Mouse (Mus musculus) brain, adult 2 months (tissue): ENCODE data around the gene Wdr62.
"Not testable (repeated sequence)": the region's sequence is repeated elsewhere in the genome, so short reads cannot be mapped to it uniquely, and the experiment has no call there.

Source experiments
- DNase-seq: peaks from one replicate; pipeline ENCODE4 v3.0.0; 2011; ENCODE audit warnings: low read depth, low spot score

Gene Wdr62

DNA sequence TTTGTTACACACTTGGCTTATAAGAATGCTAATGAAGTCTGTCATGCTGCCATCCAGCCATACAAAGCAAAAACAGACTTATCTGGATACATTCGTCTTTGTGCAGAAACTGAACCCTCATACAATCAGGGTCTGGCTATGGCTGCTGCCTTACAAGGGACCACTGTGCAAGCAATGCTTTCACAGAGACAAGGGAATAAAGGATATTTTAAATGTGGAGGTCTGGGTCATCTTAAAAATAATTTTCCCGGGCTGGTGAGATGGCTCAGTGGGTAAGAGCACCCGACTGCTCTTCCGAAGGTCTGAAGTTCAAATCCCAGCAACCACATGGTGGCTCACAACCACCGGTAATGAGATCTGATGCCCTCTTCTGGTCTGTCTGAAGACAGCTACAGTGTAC, 73.9 kb downstream of the Wdr62 start:
- not testable (repeated sequence) for DNase-seq

- DNase-seq, result peak; percentile 95
Measured at GRCm38 (mm10) chr7:30205383-30205782, 74.8 kb downstream of the Wdr62 start.

- no peak for DNase-seq
Measured at GRCm38 (mm10) chr7:30204380-30204779, 75.8 kb downstream of the Wdr62 start.

DNA sequence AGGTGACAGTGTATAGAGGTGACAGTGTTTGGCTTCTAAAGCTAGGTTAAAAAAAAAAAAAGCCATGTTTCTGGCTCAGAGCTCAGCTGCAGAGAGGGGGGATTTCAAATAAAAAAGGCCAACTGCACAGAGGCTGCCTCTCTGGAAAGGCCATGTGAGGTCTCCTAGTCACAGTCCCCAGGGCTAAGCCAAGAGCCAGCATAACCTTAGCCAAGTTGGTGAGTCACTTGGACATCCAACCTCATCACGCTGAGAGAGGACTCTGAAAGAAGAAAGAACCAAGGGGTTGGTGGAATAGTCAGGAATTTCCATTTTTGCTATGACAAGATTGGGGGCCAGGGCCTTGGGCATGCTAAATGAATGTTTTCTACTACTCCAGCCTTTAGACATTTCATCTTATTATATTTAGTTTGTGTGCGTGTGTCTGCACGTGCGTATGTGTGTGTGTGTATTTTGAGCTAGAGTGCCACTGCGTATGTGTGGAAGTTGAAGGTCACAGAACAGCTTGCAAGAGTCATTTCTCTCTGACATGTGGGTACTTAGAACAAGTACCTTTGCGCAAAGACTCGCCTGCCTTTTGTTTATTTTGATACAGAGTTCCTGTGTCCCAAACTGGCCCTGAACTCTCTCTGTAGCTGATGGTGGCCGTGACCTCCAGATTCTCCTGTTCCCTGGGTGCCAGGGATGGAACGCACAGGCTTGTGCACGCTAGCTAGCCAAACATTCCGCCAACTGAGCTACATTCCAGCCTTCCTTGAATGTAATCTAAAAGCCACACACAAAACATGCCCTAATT, 77.1 kb downstream of the Wdr62 start:
- peak; percentile 95 for DNase-seq

GRCm38 (mm10) chr7:30200661-30201060, 79.6 kb downstream of the Wdr62 start:
- DNase-seq, result not testable (repeated sequence)

DNA sequence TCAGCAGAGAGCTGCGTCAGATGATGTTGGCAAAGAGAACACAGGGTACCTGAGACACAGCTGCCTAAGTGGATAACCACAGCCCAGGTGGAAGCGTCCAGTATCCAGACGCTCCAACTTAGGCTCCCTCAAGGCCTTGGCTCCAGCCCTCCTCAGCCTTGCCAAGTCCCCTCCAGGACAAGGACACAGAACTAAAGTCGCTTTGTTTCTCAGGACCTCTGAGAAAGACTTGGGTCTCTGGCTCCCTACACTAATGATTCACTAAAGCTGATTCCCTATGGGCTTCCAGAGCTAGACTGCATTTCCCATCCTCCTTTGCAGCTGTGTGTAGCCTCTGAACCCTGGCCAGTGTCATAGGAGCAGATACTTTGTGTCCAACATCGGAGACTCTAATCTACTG, 80.0 kb downstream of the Wdr62 start:
- no peak for DNase-seq

GRCm38 (mm10) chr7:30199498-30200139, 80.6 kb downstream of the Wdr62 start:
- DNase-seq, result no peak

DNA sequence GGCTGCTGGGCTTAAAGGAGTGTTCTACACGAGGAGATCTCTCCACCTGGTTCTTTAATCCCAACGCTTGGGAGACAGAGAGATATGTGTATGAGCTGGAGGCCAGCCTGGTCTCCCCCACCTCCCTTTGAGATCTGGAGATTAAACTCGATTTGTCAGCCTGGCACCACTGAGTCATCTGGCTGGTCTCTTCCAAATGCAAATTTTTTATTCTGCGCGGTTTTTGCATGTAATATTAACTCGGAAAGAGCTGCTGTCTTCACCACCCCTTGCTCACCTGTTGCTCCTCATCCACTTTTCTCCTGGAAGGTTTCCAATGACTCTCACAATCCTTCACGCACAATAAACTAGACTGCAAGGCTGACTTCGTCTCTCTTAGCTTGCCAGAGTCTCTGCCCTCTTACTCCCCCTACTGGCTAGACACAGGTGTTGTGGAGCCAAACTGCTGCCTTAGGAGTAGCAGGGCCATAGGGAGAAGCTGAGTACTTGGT, 81.7 kb downstream of the Wdr62 start, which contains the start of gene Capns1:
TSS of gene Capns1 (minus strand) at position 331 of the 491 bp plus-strand sequence.
- peak; percentile 95 for DNase-seq

- DNase-seq, result peak; percentile 54
Measured at GRCm38 (mm10) chr7:30197592-30198129, 82.6 kb downstream of the Wdr62 start.

GRCm38 (mm10) chr7:30196171-30196570, 84.0 kb downstream of the Wdr62 start:
- no peak for DNase-seq

DNA sequence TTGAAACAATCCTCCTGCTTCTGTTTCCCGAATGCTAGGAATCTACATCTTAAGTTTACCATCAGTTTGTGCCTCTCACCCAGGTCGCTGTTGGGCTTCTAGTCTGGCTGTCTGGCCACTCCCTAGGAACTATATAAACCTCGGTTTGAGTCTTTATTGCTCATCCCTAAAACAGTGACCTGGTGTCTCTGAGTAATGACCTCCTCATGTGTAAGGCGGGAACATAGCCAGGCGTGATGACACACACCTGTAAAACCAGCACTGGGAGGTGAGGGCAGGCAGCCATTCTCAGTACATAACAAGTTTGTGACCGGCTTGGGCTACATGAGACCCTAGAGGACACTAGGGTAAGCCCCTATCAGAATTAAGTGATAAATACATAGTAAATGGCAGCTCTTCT, 84.8 kb downstream of the Wdr62 start:
- no peak for DNase-seq

DNA sequence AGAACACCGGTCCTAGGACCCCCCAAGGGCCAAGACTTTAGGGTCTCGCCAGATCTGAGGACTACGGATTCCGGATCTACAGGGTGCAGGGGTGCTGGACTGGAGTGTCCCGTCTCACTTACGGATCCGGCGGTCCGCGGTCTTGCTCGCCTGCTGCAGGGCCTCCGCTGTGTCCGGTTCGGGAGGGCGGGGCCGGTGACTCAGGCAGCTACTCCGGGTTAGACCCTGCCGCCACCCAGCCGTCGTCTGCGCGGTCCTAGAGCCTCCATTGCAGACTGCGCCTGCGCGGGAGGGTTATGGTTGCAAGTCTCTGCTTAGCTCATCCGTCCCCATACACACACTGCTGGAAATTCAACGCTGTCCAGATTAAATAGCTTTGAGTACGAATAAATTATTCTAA, 85.3 kb downstream of the Wdr62 start:
- peak; percentile 99 for DNase-seq

GRCm38 (mm10) chr7:30194101-30194831, 86.0 kb downstream of the Wdr62 start:
- DNase-seq, result peak; percentile 68

- peak; percentile 91 for DNase-seq
Measured at GRCm38 (mm10) chr7:30193581-30194100, 86.6 kb downstream of the Wdr62 start.

DNA sequence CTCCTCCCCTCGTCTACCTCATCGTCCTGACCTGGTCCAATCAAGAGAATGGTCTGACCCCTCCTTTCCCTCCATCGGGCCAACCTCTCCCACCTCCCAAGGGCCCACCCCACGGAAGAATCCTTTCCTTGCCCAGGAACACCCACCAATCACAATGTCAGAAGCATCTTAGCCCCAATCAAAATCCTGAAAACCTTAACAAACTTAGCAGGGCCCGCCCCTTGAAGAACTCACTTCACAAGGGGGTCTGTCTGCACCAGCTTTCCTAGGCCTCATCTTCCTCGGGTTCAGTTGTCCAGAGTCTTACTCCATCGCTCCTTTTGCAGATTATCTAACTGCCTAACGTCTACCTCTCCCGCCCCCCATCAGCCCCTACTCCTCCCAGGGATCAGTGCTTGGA, 87.2 kb downstream of the Wdr62 start:
- no peak for DNase-seq

GRCm38 (mm10) chr7:30192088-30192487, 88.1 kb downstream of the Wdr62 start:
- no peak for DNase-seq
